Mouse (Mus musculus) kidney, embryonic 14.5 days (tissue): Measurements from ENCODE around the gene Exoc4. TPM values are rescaled to one million over a fixed set of nuclear protein-coding genes. Genes with fewer than 3 reads are reported as not detected.

ENCODE experiments used
- ATAC-seq: fragments of 200-750 bp; cut with Nextera tagmentation; 2 replicates; pipeline ENCODE4 v1.8.0; 2017; ENCODE audit warnings: moderate number of reproducible peaks, mild to moderate bottlenecking, moderate TSS enrichment, moderate library complexity; ENCODE audit not compliant: low FRiP score, low TSS enrichment
- H3K27ac ChIP-seq: fragments of 300-500 bp; sonication (generic); 2 replicates; pipeline ENCODE4 v1.5.1; 2014; ENCODE audit warnings: low read depth, mild to moderate bottlenecking, low read length, moderate library complexity, mixed read lengths
- H3K27me3 ChIP-seq: fragments of 300-500 bp; sonication (generic); 2 replicates; pipeline ENCODE4 v1.6.1; 2014; ENCODE audit warnings: mild to moderate bottlenecking, low read length; ENCODE audit not compliant: control insufficient read depth, insufficient read depth
- H3K36me3 ChIP-seq: fragments of 300-500 bp; sonication (generic); 2 replicates; pipeline ENCODE4 v1.6.1; 2014; ENCODE audit warnings: low read length, mixed read lengths; ENCODE audit not compliant: control insufficient read depth, insufficient read depth
- H3K4me1 ChIP-seq: fragments of 300-500 bp; sonication (generic); 2 replicates; pipeline ENCODE4 v1.6.1; 2014; ENCODE audit warnings: low read length, mixed read lengths; ENCODE audit not compliant: control insufficient read depth, insufficient read depth
- H3K4me2 ChIP-seq: fragments of 300-500 bp; sonication (generic); replicated peaks from 2 replicates; pipeline ENCODE4 v1.6.1; 2014; ENCODE audit warnings: low read depth, mild to moderate bottlenecking, low read length
- H3K4me3 ChIP-seq: fragments of 300-500 bp; sonication (generic); 2 replicates; pipeline ENCODE4 v1.5.1; 2014; ENCODE audit warnings: mild to moderate bottlenecking, low read length
- H3K9ac ChIP-seq: fragments of 300-500 bp; sonication (generic); 2 replicates; pipeline ENCODE4 v1.6.1; 2014; ENCODE audit warnings: low read depth, mild to moderate bottlenecking, low read length, moderate library complexity
- H3K9me3 ChIP-seq: fragments of 300-500 bp; sonication (generic); 2 replicates; pipeline ENCODE4 v1.6.1; 2016; ENCODE audit warnings: low read length; ENCODE audit not compliant: control insufficient read depth
- WGBS: fragments of 180-500 bp; shearing (Covaris S2); extraction: QIAGEN DNeasy Blood & Tissue Kit; methylation state at CpG from one replicate; pipeline ENCODE4 v1.1.7; 2014; 5-methylcytosine and 5-hydroxymethylcytosine counted together
- polyA plus RNA-seq: library from polyadenylated mRNA; unstranded; fragments of >200 nt; fragmentation: Nextera tagmentation; extraction: Ambion mirVana; gene quantifications from 2 replicates; pipeline ENCODE4 v1.2.1, GENCODE M21; 2014

Gene Exoc4
- polyA plus RNA-seq, 1 experiment from 2014 or later: 31.5 TPM

GRCm38 (mm10) chr6:33999530-33999929 lies 750.6 kb downstream of the Exoc4 start:
- H3K27me3 ChIP-seq: no peaks in the 10 kb centered on the region
- no peak overlapping the region for H3K9ac ChIP-seq
- ATAC-seq: no peak
- no peaks in the 10 kb centered on the region for H3K36me3 ChIP-seq
- 39% methylated on average over 7 of the region's 7 CpGs for WGBS
- no peaks in the 10 kb centered on the region for H3K9me3 ChIP-seq
- no peak overlapping the region for H3K27ac ChIP-seq
- H3K4me3 ChIP-seq: no peak overlapping the region
- H3K4me2 ChIP-seq: no peak overlapping the region
- no peaks in the 10 kb centered on the region for H3K4me1 ChIP-seq

- no peaks in the 10 kb centered on the region for H3K36me3 ChIP-seq
- no peak overlapping the region for H3K4me2 ChIP-seq
- no peaks in the 10 kb centered on the region for H3K27me3 ChIP-seq
- ATAC-seq: no peak
- 90% methylated on average over 7 of the region's 7 CpGs for WGBS
- no peak overlapping the region for H3K4me3 ChIP-seq
- H3K27ac ChIP-seq: no peak overlapping the region
- H3K9ac ChIP-seq: no peak overlapping the region
- H3K4me1 ChIP-seq: no peaks in the 10 kb centered on the region
- no peaks in the 10 kb centered on the region for H3K9me3 ChIP-seq
Measured at GRCm38 (mm10) chr6:34000644-34001043, 751.8 kb downstream of the Exoc4 start.

GRCm38 (mm10) chr6:34003033-34003432 lies 754.1 kb downstream of the Exoc4 start:
- H3K4me3 ChIP-seq: no peak overlapping the region
- H3K4me1 ChIP-seq: no peaks in the 10 kb centered on the region
- no peak overlapping the region for H3K9ac ChIP-seq
- ATAC-seq: no peak
- no peaks in the 10 kb centered on the region for H3K9me3 ChIP-seq
- no peak overlapping the region for H3K4me2 ChIP-seq
- no peak overlapping the region for H3K27ac ChIP-seq
- no peaks in the 10 kb centered on the region for H3K27me3 ChIP-seq
- H3K36me3 ChIP-seq: no peaks in the 10 kb centered on the region
- 22% methylated on average over 1 of the region's 1 CpGs for WGBS

DNA sequence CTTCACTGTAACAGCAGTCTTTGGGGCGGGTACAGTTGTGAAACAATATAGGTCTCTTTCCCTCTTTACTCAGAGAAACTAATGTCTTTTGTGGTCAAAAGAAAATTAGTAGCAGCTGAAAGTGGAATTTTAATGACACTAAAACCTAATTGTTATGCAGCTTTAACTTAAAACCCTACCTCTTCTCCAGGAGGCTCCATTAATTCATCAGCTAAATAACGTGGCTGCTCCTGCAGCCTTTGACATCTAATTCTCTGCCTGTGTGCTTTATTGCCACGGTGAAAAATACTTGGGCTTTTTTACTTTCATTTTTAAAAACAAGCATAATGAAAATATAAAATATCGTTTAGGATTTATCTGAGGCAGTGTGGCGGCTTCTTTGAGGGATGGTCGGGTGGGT lies 764.6 kb downstream of the Exoc4 start:
- Histone ChIP-seq H3K9ac (no peak overlapping the region), H3K27me3 (no peaks in the 10 kb centered on the region), H3K36me3 (no peaks in the 10 kb centered on the region), H3K4me2 (no peak overlapping the region), H3K4me3 (no peak overlapping the region), H3K4me1 (no peaks in the 10 kb centered on the region), H3K9me3 (peaks cover 4% of the 10 kb centered on the region; the same call in 1 of the 2 replicates), H3K27ac (no peak overlapping the region)
- no peak for ATAC-seq
- WGBS: 68% methylated on average over 6 of the region's 6 CpGs

Other genes with a start within 250 kb of the Exoc4 start
- 124 TPM in 2 replicates for gene Chchd3, start 188.8 kb upstream of the Exoc4 start, polyA plus RNA-seq